Mouse (Mus musculus) heart, postnatal 4 days (tissue): ENCODE data around the gene Olfr1195. TPM values are rescaled to one million over a fixed set of nuclear protein-coding genes. Genes with fewer than 3 reads are reported as not detected.
"Not testable (repeated sequence)": the region's sequence is repeated elsewhere in the genome, so short reads cannot be mapped to it uniquely, and the experiment has no call there.

ENCODE experiments used
- DNase-seq: peaks from one replicate; pipeline ENCODE4 v3.0.0; 2021
- total RNA-seq, 2 experiments: library from RNA; stranded (reverse); gene quantifications; 2 replicates each; pipeline ENCODE4 v1.2.3; 2021

The Olfr1195 gene
- not detected for total RNA-seq

GRCm38 (mm10) chr2:88689087-88689486, at the start of gene Olfr1195:
TSS of gene Olfr1195 (minus strand) at chr2:88689187.
- no peak for DNase-seq

GRCm38 (mm10) chr2:88732266-88732665, 43.3 kb upstream of the Olfr1195 start, which contains the start of gene Olfr1197:
TSS of gene Olfr1197 (minus strand) at chr2:88732366.
- no peak for DNase-seq

GRCm38 (mm10) chr2:88704497-88704896, 15.5 kb upstream of the Olfr1195 start, which contains the start of gene Olfr1196:
TSS of gene Olfr1196 (minus strand) at chr2:88704597.
- DNase-seq, result no peak

- not testable (repeated sequence) for DNase-seq
Measured at GRCm38 (mm10) chr2:88675328-88675727, 13.7 kb downstream of the Olfr1195 start, which contains the start of gene Olfr1193. TSS of gene Olfr1193 (plus strand) at chr2:88675628.

- DNase-seq, result no peak
Measured at GRCm38 (mm10) chr2:88648209-88648608, 40.8 kb downstream of the Olfr1195 start, which contains the start of gene Olfr1192-ps1. TSS of gene Olfr1192-ps1 (plus strand) at chr2:88648509.

GRCm38 (mm10) chr2:88640242-88640641, 48.7 kb downstream of the Olfr1195 start, which contains the start of gene Olfr1191-ps1:
TSS of gene Olfr1191-ps1 (plus strand) at chr2:88640542.
- not testable (repeated sequence) for DNase-seq

Other genes with a start within 250 kb of the Olfr1195 start
- gene Gm13757, start 240.1 kb downstream of the Olfr1195 start, total RNA-seq, result not detected
- gene Olfr1183, start 234.3 kb downstream of the Olfr1195 start, total RNA-seq, result not detected
- not detected for gene Olfr1184, start 205.6 kb downstream of the Olfr1195 start, total RNA-seq
- not detected for gene Olfr1185-ps1, start 195.9 kb downstream of the Olfr1195 start, total RNA-seq
- not detected for gene Olfr1186, start 170.6 kb downstream of the Olfr1195 start, total RNA-seq
- gene Olfr1188, start 132.3 kb downstream of the Olfr1195 start, total RNA-seq, result not detected
- not detected for gene Olfr1189, start 102.7 kb downstream of the Olfr1195 start, total RNA-seq
- gene Olfr1191-ps1, start 48.6 kb downstream of the Olfr1195 start, total RNA-seq, result under 1 TPM; 0.05 to 0.07 TPM
- not detected for gene Olfr1192-ps1, start 40.7 kb downstream of the Olfr1195 start, total RNA-seq
- not detected for gene Olfr1193, start 13.6 kb downstream of the Olfr1195 start, total RNA-seq
- not detected for gene Olfr1196, start 15.4 kb upstream of the Olfr1195 start, total RNA-seq
- gene Olfr1197, start 43.2 kb upstream of the Olfr1195 start, total RNA-seq, result not detected
- not detected for gene Olfr1198, start 62.2 kb upstream of the Olfr1195 start, total RNA-seq
- gene Olfr1199, start 71.3 kb upstream of the Olfr1195 start, total RNA-seq, result not detected
- not detected for gene Olfr1200, start 81.3 kb upstream of the Olfr1195 start, total RNA-seq
- gene Olfr1201, start 103.8 kb upstream of the Olfr1195 start, total RNA-seq, result not detected
- not detected for gene Olfr1202, start 125.3 kb upstream of the Olfr1195 start, total RNA-seq
- not detected for gene Olfr1205, start 140.6 kb upstream of the Olfr1195 start, total RNA-seq
- not detected for gene Olfr1204, start 160.1 kb upstream of the Olfr1195 start, total RNA-seq
- gene Olfr1206, start 174.0 kb upstream of the Olfr1195 start, total RNA-seq, result not detected
- not detected for gene Olfr1208, start 213.1 kb upstream of the Olfr1195 start, total RNA-seq
- gene Olfr1209, start 226.0 kb upstream of the Olfr1195 start, total RNA-seq, result not detected
- gene Olfr1211, start 248.9 kb upstream of the Olfr1195 start, total RNA-seq, result not detected